Mouse (Mus musculus): ENCODE results near the gene Pard6b. TPM values are rescaled to one million over a fixed set of nuclear protein-coding genes. Genes with fewer than 3 reads are reported as not detected.

Gene Pard6b
- polyA plus RNA-seq, 1 experiment: not detected

- TF ChIP-seq CTCF (IDR thresholded peaks at IDR 0.05; ENCODE audit: low read depth, low read length) (no peak), POLR2A (IDR thresholded peaks at IDR 0.05; ENCODE audit: borderline replicate concordance, low read depth, low read length) (no peak)
- Histone ChIP-seq H3K27ac (ENCODE audit: insufficient read depth, low read depth, low read length) (no peak overlapping the region), H3K4me3 (ENCODE audit: insufficient read depth, low read length) (no peak overlapping the region), H3K4me1 (ENCODE audit: control insufficient read depth, insufficient read depth, low read length) (peaks cover 8% of the 10 kb centered on the region)
Observed at GRCm38 (mm10) chr2:168117967-168118366, 37.2 kb downstream of the Pard6b start.

DNA sequence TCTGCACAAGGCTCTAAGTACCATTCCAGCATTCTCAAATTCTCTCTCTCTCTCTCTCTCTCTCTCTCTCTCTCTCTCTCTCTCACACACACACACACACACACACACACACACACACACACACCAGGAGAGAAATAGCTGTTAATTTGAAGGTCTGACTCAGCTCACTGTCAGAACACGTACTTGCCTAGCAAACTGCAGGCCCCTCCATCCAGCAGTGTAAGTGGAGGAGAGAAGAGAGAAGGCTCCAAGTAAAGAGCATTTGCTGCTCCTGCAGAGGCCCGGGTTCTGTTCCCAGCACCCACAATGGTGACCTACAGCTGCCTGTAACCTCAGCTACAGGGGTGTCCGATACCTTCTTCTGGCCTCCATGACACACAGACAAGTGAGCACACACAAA lies 37.7 kb downstream of the Pard6b start:
- H3K27ac ChIP-seq (ENCODE audit: insufficient read depth, low read depth, low read length): no peak overlapping the region
- H3K4me1 ChIP-seq (ENCODE audit: control insufficient read depth, insufficient read depth, low read length): peaks cover 6% of the 10 kb centered on the region
- no peak overlapping the region for H3K4me3 ChIP-seq (ENCODE audit: insufficient read depth, low read length)
- TF ChIP-seq POLR2A (IDR thresholded peaks at IDR 0.05; ENCODE audit: borderline replicate concordance, low read depth, low read length) (no peak), CTCF (IDR thresholded peaks at IDR 0.05; ENCODE audit: low read depth, low read length) (no peak)

GRCm38 (mm10) chr2:168119123-168119522 lies 38.3 kb downstream of the Pard6b start:
- Histone ChIP-seq H3K4me3 (ENCODE audit: insufficient read depth, low read length) (no peak overlapping the region), H3K4me1 (ENCODE audit: control insufficient read depth, insufficient read depth, low read length) (peaks cover 3% of the 10 kb centered on the region), H3K27ac (ENCODE audit: insufficient read depth, low read depth, low read length) (no peak overlapping the region)
- TF ChIP-seq POLR2A (IDR thresholded peaks at IDR 0.05; ENCODE audit: borderline replicate concordance, low read depth, low read length) (no peak), CTCF (IDR thresholded peaks at IDR 0.05; ENCODE audit: low read depth, low read length) (no peak)

GRCm38 (mm10) chr2:168120906-168121305 lies 40.1 kb downstream of the Pard6b start:
- TF ChIP-seq CTCF (IDR thresholded peaks at IDR 0.05; ENCODE audit: low read depth, low read length) (no peak), POLR2A (IDR thresholded peaks at IDR 0.05; ENCODE audit: borderline replicate concordance, low read depth, low read length) (no peak)
- Histone ChIP-seq H3K27ac (ENCODE audit: insufficient read depth, low read depth, low read length) (no peak overlapping the region), H3K4me1 (ENCODE audit: control insufficient read depth, insufficient read depth, low read length) (peaks cover 3% of the 10 kb centered on the region), H3K4me3 (ENCODE audit: insufficient read depth, low read length) (no peak overlapping the region)

GRCm38 (mm10) chr2:168123652-168124051 lies 42.8 kb downstream of the Pard6b start:
- H3K4me1 ChIP-seq (ENCODE audit: control insufficient read depth, insufficient read depth, low read length): peaks cover 3% of the 10 kb centered on the region
- no peak overlapping the region for H3K4me3 ChIP-seq (ENCODE audit: insufficient read depth, low read length)
- H3K27ac ChIP-seq (ENCODE audit: insufficient read depth, low read depth, low read length): no peak overlapping the region
- TF ChIP-seq POLR2A (IDR thresholded peaks at IDR 0.05; ENCODE audit: borderline replicate concordance, low read depth, low read length) (no peak), CTCF (IDR thresholded peaks at IDR 0.05; ENCODE audit: low read depth, low read length) (no peak)

DNA sequence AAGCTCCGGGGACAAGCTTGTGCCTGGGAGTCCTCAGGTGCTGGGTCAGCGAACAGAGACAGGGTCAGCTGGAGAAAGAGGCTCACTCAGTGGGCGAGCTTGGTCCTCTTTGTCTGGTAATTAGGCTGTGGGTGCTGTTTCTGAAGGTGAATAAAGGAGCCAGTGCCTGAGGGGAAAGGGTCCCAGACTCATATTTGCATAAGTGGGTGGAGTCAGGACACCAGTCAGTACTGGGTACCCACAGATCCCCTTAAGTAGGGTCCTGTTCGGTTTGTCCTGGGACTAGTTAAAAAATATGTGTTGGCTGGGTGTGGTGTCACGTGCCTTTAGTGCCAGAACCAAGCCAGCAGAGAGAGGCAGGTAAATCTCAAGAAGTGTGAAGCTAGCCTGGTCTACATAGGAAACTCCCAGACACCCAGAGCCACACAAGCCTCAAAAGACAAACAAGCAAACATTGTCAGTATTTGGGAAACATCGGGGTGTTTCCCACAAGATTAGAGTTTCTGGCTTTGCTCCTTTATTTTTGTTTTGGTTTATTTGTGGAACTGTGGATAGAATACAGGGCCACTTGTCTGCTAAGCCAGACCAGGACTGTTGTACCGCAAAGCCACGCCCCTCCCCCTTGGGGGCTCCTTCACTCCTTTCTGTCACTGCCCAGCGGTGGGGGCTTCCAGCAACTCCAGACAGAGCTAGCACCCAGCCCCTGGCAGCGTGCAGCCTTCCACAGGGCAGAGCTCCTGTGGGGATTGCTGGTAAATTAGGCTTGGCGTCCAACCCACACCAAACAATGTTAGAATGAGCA lies 44.7 kb downstream of the Pard6b start:
- Histone ChIP-seq H3K4me1 (ENCODE audit: control insufficient read depth, insufficient read depth, low read length) (peaks cover 4% of the 10 kb centered on the region), H3K4me3 (ENCODE audit: insufficient read depth, low read length) (no peak overlapping the region), H3K27ac (ENCODE audit: insufficient read depth, low read depth, low read length) (no peak overlapping the region)
- no peak for TF ChIP-seq CTCF (IDR thresholded peaks at IDR 0.05; ENCODE audit: low read depth, low read length)
- TF ChIP-seq POLR2A (IDR thresholded peaks at IDR 0.05; ENCODE audit: borderline replicate concordance, low read depth, low read length): no peak

DNA sequence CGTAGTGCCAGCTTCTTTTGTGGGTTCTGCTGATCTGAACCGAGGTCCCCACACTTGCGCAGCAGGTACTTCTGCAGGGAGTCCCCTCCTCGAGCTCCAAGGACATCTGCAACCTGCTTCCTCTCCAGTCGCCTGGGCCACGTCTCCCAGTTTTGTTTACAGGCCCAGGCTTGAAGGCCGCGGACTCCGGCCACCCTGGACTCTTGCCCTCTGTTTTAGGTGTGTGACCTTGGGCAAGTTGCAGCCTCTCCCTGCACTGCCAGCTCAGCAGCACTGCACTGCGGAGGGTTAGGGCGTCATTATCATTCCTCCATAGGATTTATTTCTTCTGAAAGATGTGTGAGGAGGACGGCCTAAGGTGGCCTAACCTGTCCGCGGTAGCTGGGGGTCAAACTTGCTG lies 47.0 kb downstream of the Pard6b start:
- H3K4me3 ChIP-seq (ENCODE audit: insufficient read depth, low read length): no peak overlapping the region
- no peak overlapping the region for H3K27ac ChIP-seq (ENCODE audit: insufficient read depth, low read depth, low read length)
- TF ChIP-seq POLR2A (IDR thresholded peaks at IDR 0.05; ENCODE audit: borderline replicate concordance, low read depth, low read length) (no peak), CTCF (IDR thresholded peaks at IDR 0.05; ENCODE audit: low read depth, low read length) (no peak)
- H3K4me1 ChIP-seq (ENCODE audit: control insufficient read depth, insufficient read depth, low read length): peaks cover 2% of the 10 kb centered on the region; the same call in 1 of the 2 replicates

- TF ChIP-seq CTCF (IDR thresholded peaks at IDR 0.05; ENCODE audit: low read depth, low read length) (no peak), POLR2A (IDR thresholded peaks at IDR 0.05; ENCODE audit: borderline replicate concordance, low read depth, low read length) (no peak)
- peaks cover 2% of the 10 kb centered on the region; the same call in 1 of the 2 replicates for H3K4me1 ChIP-seq (ENCODE audit: control insufficient read depth, insufficient read depth, low read length)
- no peak overlapping the region for H3K27ac ChIP-seq (ENCODE audit: insufficient read depth, low read depth, low read length)
- H3K4me3 ChIP-seq (ENCODE audit: insufficient read depth, low read length): no peak overlapping the region
Observed at GRCm38 (mm10) chr2:168128211-168128859, 47.5 kb downstream of the Pard6b start.

DNA sequence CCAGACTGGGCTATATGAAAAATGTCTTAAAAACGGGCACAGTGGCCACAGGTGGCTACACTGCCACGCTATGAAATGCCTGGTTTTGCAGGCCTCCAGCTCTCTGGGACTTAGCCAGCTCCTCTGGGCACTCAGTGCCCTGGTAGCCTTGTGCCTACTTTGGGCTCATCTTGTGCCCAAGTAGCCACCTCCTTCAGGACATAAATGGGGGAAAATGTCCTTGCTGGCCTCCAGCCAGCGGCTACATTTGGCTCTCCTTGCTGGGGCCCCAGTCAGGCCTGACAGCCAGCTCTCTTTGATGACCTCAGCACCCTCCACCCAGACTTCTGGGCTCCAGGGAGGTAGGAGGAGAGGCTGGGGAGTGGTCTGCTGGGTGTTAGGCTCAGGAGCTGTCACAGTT lies 49.2 kb downstream of the Pard6b start:
- no peak overlapping the region for H3K27ac ChIP-seq (ENCODE audit: insufficient read depth, low read depth, low read length)
- TF ChIP-seq POLR2A (IDR thresholded peaks at IDR 0.05; ENCODE audit: borderline replicate concordance, low read depth, low read length) (no peak), CTCF (IDR thresholded peaks at IDR 0.05; ENCODE audit: low read depth, low read length) (no peak)
- peaks cover 2% of the 10 kb centered on the region; the same call in 1 of the 2 replicates for H3K4me1 ChIP-seq (ENCODE audit: control insufficient read depth, insufficient read depth, low read length)
- no peak overlapping the region for H3K4me3 ChIP-seq (ENCODE audit: insufficient read depth, low read length)

DNA sequence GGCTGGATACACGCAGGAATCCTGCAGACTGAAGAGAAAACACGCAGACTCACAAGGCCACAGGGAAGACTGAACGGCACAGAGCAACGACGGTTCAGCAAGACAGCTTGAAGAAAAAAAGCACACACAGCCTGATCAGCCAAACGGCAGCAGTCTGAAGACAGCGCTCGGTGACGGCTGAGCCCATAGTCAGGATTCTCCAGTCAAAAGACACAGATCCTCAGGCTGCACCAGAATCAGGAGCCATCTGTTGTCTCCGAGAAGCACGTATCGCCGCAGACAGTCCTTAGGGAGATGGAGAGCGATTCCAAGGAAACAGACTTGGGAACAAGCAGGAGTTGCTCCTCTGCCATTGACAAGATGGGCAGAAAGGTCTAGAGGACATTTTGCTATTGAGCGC lies 56.4 kb downstream of the Pard6b start:
- Histone ChIP-seq H3K4me3 (ENCODE audit: insufficient read depth, low read length) (no peak overlapping the region), H3K4me1 (ENCODE audit: control insufficient read depth, insufficient read depth, low read length) (no peaks in the 10 kb centered on the region), H3K27ac (ENCODE audit: insufficient read depth, low read depth, low read length) (no peak overlapping the region)
- TF ChIP-seq CTCF (IDR thresholded peaks at IDR 0.05; ENCODE audit: low read depth, low read length) (no peak), POLR2A (IDR thresholded peaks at IDR 0.05; ENCODE audit: borderline replicate concordance, low read depth, low read length) (no peak)
